Mouse (Mus musculus): ENCODE results near the gene Nhlrc4. TPM values are rescaled to one million over a fixed set of nuclear protein-coding genes. Genes with fewer than 3 reads are reported as not detected.

The Nhlrc4 gene
- polyA plus RNA-seq, 1 experiment from 2014 or later: not detected

GRCm38 (mm10) chr17:25916931-25917647 is 27.7 kb downstream of the Nhlrc4 start:
- peak overlapping the region; percentile 94; the same call in 1 of the 2 replicates for H3K9ac ChIP-seq
- 0 out of 2 replicates have a peak overlapping the region, but pooled peaks have one; percentile 8 for H3K4me2 ChIP-seq
- no peak for ATAC-seq (ENCODE audit: low FRiP score)
- 0 out of 2 replicates have a peak overlapping the region, but pooled peaks have one; percentile 98 for H3K4me3 ChIP-seq
- H3K27me3 ChIP-seq: no peaks in the 10 kb centered on the region
- H3K27ac ChIP-seq: no peak overlapping the region
- WGBS: 87% methylated on average over 8 of the region's 8 CpGs
- H3K36me3 ChIP-seq: peaks cover 9% of the 10 kb centered on the region; the same call in 1 of the 2 replicates
- no peaks in the 10 kb centered on the region for H3K9me3 ChIP-seq
- peaks cover 45% of the 10 kb centered on the region for H3K4me1 ChIP-seq (replicated peaks)

GRCm38 (mm10) chr17:25914295-25914694 is 30.5 kb downstream of the Nhlrc4 start:
- WGBS: 90% methylated on average over 4 of the region's 4 CpGs

GRCm38 (mm10) chr17:25913877-25914275 is 30.9 kb downstream of the Nhlrc4 start:
- WGBS: 84% methylated on average over 1 of the region's 1 CpGs
- no peak for ATAC-seq (ENCODE audit: low FRiP score)
- no peaks in the 10 kb centered on the region for H3K27me3 ChIP-seq

More at GRCm38 (mm10) chr17:25914295-25914694, 30.5 kb downstream of the Nhlrc4 start:
- no peak overlapping the region for H3K4me2 ChIP-seq
- H3K9me3 ChIP-seq: no peaks in the 10 kb centered on the region
- peaks cover 38% of the 10 kb centered on the region for H3K4me1 ChIP-seq (replicated peaks)
- no peak overlapping the region for H3K9ac ChIP-seq
- no peak overlapping the region for H3K4me3 ChIP-seq
- no peak for ATAC-seq (ENCODE audit: low FRiP score)
- H3K27me3 ChIP-seq: no peaks in the 10 kb centered on the region
- no peak overlapping the region for H3K27ac ChIP-seq
- peaks cover 9% of the 10 kb centered on the region; the same call in 1 of the 2 replicates for H3K36me3 ChIP-seq

GRCm38 (mm10) chr17:25913186-25913876 is 31.4 kb downstream of the Nhlrc4 start:
- H3K4me1 ChIP-seq (replicated peaks): peaks cover 29% of the 10 kb centered on the region
- no peak overlapping the region for H3K4me2 ChIP-seq
- H3K4me3 ChIP-seq: no peak overlapping the region
- no peaks in the 10 kb centered on the region for H3K27me3 ChIP-seq
- H3K9me3 ChIP-seq: no peaks in the 10 kb centered on the region
- no peak for ATAC-seq (ENCODE audit: low FRiP score)
- peaks cover 9% of the 10 kb centered on the region; the same call in 1 of the 2 replicates for H3K36me3 ChIP-seq
- 90% methylated on average over 14 of the region's 14 CpGs for WGBS
- H3K27ac ChIP-seq: no peak overlapping the region
- no peak overlapping the region for H3K9ac ChIP-seq

More at GRCm38 (mm10) chr17:25913877-25914275, 30.9 kb downstream of the Nhlrc4 start:
- H3K9ac ChIP-seq: no peak overlapping the region
- no peak overlapping the region for H3K4me3 ChIP-seq
- H3K27ac ChIP-seq: no peak overlapping the region
- H3K4me2 ChIP-seq: no peak overlapping the region
- H3K4me1 ChIP-seq (replicated peaks): peaks cover 35% of the 10 kb centered on the region
- no peaks in the 10 kb centered on the region for H3K9me3 ChIP-seq
- peaks cover 9% of the 10 kb centered on the region; the same call in 1 of the 2 replicates for H3K36me3 ChIP-seq

GRCm38 (mm10) chr17:25911816-25912215 is 32.9 kb downstream of the Nhlrc4 start:
- no peak for ATAC-seq (ENCODE audit: low FRiP score)
- H3K4me1 ChIP-seq (replicated peaks): peaks cover 14% of the 10 kb centered on the region
- H3K4me2 ChIP-seq: no peak overlapping the region
- H3K36me3 ChIP-seq: peaks cover 4% of the 10 kb centered on the region; the same call in 1 of the 2 replicates
- H3K27ac ChIP-seq: no peak overlapping the region
- H3K4me3 ChIP-seq: no peak overlapping the region
- WGBS: 95% methylated on average over 4 of the region's 4 CpGs
- H3K9ac ChIP-seq: no peak overlapping the region
- H3K27me3 ChIP-seq: no peaks in the 10 kb centered on the region
- no peaks in the 10 kb centered on the region for H3K9me3 ChIP-seq

GRCm38 (mm10) chr17:25907640-25908039 is 37.1 kb downstream of the Nhlrc4 start:
- Histone ChIP-seq H3K27me3 (no peaks in the 10 kb centered on the region), H3K4me2 (no peak overlapping the region), H3K4me3 (no peak overlapping the region), H3K27ac (no peak overlapping the region), H3K4me1 (replicated peaks) (no peaks in the 10 kb centered on the region), H3K36me3 (peaks cover 7% of the 10 kb centered on the region; the same call in 1 of the 2 replicates), H3K9ac (no peak overlapping the region), H3K9me3 (no peaks in the 10 kb centered on the region)
- no peak for ATAC-seq (ENCODE audit: low FRiP score)
- 88% methylated on average over 2 of the region's 2 CpGs for WGBS

- ATAC-seq (ENCODE audit: low FRiP score): no peak
- 89% methylated on average over 3 of the region's 3 CpGs for WGBS
These were observed 41.7 kb downstream of the Nhlrc4 start for GRCm38 (mm10) chr17:25903061-25903460.

GRCm38 (mm10) chr17:25900193-25900592 is 44.6 kb downstream of the Nhlrc4 start:
- H3K36me3 ChIP-seq: peaks cover 9% of the 10 kb centered on the region
- H3K4me3 ChIP-seq: no peak overlapping the region
- 100% methylated on average over 1 of the region's 1 CpGs for WGBS
- ATAC-seq (ENCODE audit: low FRiP score): no peak
- H3K9me3 ChIP-seq: no peaks in the 10 kb centered on the region
- no peaks in the 10 kb centered on the region for H3K27me3 ChIP-seq
- H3K4me1 ChIP-seq (replicated peaks): peaks cover 10% of the 10 kb centered on the region; the same call in 1 of the 2 replicates
- no peak overlapping the region for H3K27ac ChIP-seq
- no peak overlapping the region for H3K4me2 ChIP-seq
- H3K9ac ChIP-seq: no peak overlapping the region

More at GRCm38 (mm10) chr17:25903061-25903460, 41.7 kb downstream of the Nhlrc4 start:
- Histone ChIP-seq H3K9me3 (no peaks in the 10 kb centered on the region), H3K9ac (no peak overlapping the region), H3K27ac (no peak overlapping the region), H3K4me2 (no peak overlapping the region), H3K36me3 (peaks cover 17% of the 10 kb centered on the region), H3K4me1 (replicated peaks) (no peaks in the 10 kb centered on the region), H3K4me3 (no peak overlapping the region), H3K27me3 (no peaks in the 10 kb centered on the region)

GRCm38 (mm10) chr17:25895891-25896290 is 48.9 kb downstream of the Nhlrc4 start:
- Histone ChIP-seq H3K36me3 (peaks cover 9% of the 10 kb centered on the region), H3K27ac (0 out of 2 replicates have a peak overlapping the region, but pooled peaks have one; percentile 15), H3K4me1 (replicated peaks) (peaks cover 16% of the 10 kb centered on the region), H3K4me2 (no peak overlapping the region), H3K9me3 (no peaks in the 10 kb centered on the region), H3K4me3 (no peak overlapping the region), H3K9ac (no peak overlapping the region), H3K27me3 (no peaks in the 10 kb centered on the region)
- no peak for ATAC-seq (ENCODE audit: low FRiP score)
- WGBS: 54% methylated on average over 12 of the region's 12 CpGs

- peaks cover 9% of the 10 kb centered on the region; the same call in 1 of the 2 replicates for H3K36me3 ChIP-seq
- 32% methylated on average over 2 of the region's 2 CpGs for WGBS
- H3K4me1 ChIP-seq (replicated peaks): peaks cover 16% of the 10 kb centered on the region
- no peaks in the 10 kb centered on the region for H3K27me3 ChIP-seq
- H3K27ac ChIP-seq: no peak overlapping the region
- no peak overlapping the region for H3K4me3 ChIP-seq
- no peak overlapping the region for H3K4me2 ChIP-seq
- no peak overlapping the region for H3K9ac ChIP-seq
- no peaks in the 10 kb centered on the region for H3K9me3 ChIP-seq
- ATAC-seq (ENCODE audit: low FRiP score): no peak
These were observed 49.3 kb downstream of the Nhlrc4 start for GRCm38 (mm10) chr17:25895415-25895814.

GRCm38 (mm10) chr17:25893975-25894617 is 50.7 kb downstream of the Nhlrc4 start:
- Histone ChIP-seq H3K4me1 (replicated peaks) (peaks cover 16% of the 10 kb centered on the region), H3K27me3 (no peaks in the 10 kb centered on the region), H3K4me2 (no peak overlapping the region), H3K9me3 (no peaks in the 10 kb centered on the region), H3K27ac (peak overlapping the region; percentile 77), H3K4me3 (no peak overlapping the region), H3K9ac (peak overlapping the region; percentile 26; the same call in 1 of the 2 replicates), H3K36me3 (peaks cover 18% of the 10 kb centered on the region)
- WGBS: 33% methylated on average over 2 of the region's 2 CpGs
- ATAC-seq (ENCODE audit: low FRiP score): peak; percentile 74
